Mouse (Mus musculus) embryo, embryonic 11 days (tissue): ENCODE results near the gene Flnb.
A peak's percentile ranks its signal among the peaks of the same experiment; 100 is the strongest.

Experiments used
- DNase-seq: peaks from one replicate; pipeline ENCODE4 v3.0.0-alpha.2; 2015

Gene Flnb

DNA sequence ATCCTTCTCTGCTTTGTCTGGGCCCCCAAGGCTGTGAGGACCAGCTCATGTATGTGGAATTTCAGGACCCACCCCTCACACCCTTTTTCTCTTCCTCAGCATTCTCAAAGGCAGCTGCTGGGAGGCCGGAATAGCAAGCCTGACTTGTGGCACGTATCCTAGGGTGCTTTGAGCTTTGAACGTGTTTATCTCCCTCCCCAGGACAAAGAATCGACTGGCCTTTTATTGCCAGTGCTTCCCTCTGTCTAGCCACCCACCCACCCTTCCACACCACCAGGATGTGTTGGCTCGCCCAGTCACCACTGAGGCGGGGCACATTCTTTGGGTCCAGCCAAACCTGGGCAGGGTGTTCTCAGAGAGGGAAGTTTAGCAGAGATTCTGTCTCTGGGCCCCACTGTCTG is 136.3 kb downstream of the Flnb start:
- DNase-seq, result peak; percentile 18

DNA sequence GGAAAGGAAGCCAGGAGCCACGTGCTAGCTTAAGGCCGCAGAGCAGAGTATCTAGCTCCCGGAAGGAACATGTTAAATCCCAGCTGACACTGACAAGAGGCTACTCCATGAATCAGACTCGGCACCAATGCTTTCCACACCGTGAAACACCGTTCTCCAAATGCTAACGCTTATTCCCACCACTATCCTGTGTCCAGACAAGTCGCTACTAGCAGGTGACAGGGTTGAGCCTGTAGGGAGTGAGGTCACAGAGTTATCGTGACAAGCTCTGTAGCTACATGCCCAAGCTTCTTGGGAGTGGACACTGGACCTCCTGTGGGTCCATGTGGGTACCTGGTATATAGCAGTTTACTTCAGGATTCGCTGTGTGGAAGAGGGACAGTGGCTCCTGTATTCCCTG is 138.7 kb downstream of the Flnb start:
- no peak for DNase-seq

DNA sequence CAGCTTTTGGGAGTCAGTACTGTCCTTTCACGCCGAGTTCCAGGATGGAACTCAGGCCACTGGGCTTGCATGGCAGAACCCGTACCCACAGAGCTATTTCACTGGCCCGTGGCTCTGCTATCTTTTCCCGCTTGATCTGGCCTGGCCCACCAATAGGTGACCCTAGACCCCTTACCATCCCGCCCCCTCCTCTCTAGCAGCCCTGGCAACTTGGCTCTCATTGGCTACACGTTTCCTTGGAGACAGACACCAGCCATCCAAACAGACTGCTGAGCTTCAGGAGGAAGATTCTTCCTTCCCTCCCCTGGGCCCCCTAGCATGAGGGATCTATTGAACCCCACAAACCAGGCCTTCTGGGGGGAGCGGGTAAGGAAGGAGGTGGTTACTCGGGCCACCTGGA is 139.3 kb downstream of the Flnb start, which contains the start of gene Gm45521:
Gm45521 (plus strand) TSS at position 240 of the 400 bp plus-strand sequence.
- peak; percentile 58 for DNase-seq

DNA sequence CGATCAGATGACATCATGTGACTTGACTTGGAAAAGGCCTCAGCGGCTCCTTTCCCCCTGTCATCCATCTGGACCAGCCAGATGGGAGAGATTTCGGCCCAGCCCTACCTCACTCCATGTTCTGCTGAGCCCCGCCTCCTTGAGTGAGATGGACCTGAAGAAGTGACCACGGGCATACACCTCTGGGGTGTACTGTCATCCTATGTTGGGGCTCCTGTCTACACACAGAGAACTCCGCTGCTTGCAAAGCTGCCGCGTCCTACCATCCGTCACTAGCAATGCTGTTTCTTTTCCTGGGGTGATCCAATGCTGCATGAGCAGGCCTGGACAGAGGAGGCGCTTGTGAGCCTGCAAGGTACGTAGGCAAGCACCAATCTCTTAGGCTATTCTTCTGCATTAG is 142.9 kb downstream of the Flnb start:
- peak; percentile 43 for DNase-seq

DNA sequence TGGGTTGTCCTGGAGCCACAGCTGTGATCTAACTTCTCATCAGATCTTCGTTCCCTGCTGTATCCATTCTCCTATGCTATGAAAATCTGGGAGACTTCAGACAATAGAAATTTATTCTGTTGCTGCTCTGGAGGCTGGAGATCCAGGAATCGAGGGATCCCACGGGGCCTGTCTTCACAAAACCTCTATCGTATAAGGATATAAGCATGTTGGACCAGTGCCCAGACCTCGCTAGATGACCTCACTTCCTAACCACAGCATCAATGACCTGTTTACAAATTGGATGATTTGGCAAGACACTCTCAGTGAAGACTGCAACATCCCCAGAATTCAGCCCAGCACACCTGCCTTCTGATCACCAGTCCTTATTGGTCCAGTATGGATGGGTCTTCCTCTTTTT is 144.0 kb downstream of the Flnb start:
- DNase-seq, result no peak

DNA sequence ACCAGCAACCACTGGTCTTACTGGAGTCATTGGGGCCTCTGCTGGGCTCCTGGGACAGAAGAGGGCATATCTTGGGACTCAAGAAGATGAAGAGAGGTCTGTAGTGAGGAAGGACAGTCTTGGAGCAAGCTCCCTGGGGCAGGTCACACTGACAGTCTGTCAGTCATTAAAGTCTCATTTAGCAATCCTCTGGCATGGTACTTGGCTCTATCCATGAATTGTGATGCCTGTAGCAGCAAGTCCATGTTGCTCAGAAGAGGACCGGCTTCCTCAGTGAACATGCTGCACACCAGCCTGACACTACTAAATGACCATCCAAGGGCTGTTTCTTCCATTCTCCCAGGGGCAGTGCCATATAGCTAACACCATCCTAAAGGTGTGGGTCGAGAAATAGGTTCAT is 144.9 kb downstream of the Flnb start:
- DNase-seq, result no peak

DNA sequence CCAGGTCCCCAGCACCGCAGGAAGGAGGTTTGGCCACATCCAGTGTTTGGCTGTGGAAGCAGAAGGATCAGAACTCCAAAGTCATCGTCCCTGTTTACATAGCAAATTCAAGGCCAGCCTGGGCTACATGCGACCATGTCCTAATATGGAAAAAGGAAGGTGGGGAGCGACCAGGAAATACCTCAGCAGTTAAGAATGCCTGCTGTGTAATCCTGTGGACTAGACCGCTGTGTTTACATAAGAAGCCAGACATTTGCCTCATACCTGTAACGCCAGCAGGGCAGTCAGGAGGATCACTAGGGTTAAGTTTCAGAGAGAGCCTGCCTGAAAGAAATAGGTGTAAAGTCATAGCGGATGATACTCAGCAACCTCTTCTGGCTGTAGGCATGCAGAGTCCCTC is 145.4 kb downstream of the Flnb start:
- DNase-seq, result no peak

DNA sequence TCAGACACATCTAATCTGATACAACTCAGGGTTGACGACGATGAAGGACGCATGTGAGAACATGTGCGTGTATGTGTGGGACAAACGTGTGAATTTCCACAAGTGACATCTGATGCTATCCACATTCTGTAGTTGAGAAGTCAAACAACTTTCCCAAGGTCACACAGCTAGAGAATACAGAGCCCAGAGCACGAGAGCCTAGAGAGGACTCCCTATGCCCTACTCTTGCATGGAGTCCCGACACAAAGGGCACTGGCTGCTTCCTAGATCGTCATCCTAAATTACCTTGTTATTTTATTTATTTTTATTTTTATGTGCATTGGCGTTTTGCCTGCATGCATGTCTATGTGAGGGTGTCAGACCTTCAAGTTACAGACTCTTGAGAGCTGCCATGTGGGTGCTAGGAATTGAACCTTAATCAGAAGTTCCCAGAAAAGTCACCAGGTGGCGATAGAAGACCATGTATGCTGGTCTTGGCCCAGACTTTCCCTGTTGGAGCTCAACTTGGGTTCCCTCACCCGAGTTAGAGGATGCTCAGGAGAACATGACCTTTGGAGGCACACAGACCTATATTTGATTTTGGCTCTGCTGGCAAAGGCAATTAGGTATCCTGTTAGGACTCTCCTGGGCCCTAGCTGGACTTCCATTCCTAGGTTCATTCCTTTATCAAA is 146.6 kb downstream of the Flnb start:
- DNase-seq, result peak; percentile 82

DNA sequence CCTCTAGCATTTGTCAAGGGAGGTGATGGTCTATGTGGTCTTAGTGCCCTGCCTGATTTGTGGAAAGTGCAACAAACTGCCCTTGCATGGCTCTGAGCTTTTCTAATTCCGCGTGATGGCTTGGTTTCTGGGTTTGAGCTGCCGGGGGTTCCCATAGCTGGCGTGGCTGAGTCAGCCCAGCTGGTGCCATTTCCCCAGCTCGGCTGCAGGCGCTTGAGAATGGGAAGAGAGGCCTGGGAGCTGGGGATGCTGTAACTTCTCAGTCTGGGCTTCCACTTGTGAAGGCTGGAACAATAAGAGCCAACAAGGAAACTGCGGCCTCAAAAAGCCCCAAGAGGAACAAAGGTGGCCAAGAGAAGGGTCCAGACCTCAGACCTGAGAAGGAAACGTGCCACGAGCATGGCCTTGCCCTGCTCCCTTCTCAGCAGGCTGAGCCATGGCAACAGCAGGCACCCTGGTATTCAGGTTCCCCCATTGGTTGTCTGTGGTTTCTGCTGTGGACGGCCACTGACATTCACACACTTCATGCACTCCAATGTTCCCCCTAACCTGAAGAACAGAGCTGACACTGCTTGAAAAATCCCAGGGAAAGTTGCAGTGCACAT is 154.2 kb downstream of the Flnb start:
- no peak for DNase-seq

DNA sequence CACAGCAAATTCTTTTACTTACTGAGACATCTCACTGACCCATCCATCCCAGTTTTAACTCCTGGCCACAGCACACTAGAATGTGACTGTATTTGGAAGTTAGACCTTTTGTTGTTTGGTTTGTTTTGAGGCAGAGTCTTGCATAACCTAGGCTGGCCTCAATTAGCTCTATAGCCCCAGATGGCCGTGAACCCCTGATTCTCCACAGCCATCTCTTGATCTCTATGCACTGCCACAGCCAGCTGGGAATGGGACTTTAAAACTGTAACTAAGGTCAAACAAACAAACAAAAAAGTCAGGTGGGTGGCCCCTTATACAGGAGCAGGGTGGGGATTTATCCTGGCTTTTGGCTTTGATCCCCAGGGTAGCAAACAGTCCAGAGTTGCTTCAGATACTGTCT is 156.9 kb downstream of the Flnb start:
- DNase-seq, result no peak

DNA sequence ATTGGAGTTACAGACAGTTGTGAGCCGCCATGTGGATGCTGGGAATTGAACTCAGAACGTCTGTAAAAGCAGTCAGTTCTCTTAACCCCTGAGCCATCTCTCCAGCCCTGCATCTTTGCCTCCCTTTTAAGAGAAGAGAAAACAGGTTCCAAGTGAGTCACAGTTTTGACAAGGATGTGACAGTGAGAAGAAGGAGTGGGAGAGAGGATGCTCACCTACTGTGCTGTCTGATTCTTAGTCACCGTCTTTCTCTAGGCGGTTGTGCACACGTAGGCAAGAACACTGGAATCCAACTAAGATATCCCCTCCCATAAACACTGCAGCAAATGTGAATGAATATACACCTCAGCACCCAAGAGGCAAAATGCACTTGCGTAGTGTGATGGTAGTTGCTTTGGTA is 157.4 kb downstream of the Flnb start:
- no peak for DNase-seq

DNA sequence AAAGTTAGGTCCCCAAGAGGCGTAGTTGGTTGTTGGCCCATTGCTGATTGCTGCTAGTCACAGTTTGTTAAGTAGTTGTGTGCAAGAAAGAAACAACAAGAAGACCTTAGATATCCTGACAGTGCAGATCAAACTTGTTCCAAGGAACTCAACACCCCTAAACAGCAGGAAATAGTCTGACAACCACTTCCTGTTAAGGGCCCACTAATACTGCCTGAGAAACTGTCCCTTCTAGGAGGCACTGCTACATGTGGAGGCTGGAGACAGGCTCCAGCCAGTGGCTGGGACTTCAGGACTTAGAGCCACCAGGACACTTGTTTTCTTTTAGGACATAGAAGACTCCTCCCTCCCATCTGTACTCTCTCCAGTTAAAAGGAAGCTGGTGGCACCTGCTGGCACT is 159.7 kb downstream of the Flnb start:
- no peak for DNase-seq

DNA sequence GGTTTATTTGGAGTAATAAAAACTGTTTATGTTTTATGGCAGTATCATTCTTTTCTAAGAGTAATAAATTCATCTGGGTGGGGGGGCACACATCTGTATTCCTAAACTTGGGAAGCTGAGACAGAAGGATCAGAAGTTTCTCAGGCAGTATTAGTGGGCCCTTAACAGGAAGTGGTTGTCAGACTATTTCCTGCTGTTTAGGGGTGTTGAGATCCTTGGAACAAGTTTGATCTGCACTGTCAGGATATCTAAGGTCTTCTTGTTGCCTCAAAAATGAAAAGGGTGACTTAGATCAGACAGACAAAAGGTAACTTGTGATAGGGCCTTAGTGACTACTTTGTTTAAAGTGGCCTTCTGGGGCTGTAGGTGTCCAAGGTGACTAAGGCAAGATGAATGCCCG is 160.4 kb downstream of the Flnb start:
- DNase-seq, result no peak

DNA sequence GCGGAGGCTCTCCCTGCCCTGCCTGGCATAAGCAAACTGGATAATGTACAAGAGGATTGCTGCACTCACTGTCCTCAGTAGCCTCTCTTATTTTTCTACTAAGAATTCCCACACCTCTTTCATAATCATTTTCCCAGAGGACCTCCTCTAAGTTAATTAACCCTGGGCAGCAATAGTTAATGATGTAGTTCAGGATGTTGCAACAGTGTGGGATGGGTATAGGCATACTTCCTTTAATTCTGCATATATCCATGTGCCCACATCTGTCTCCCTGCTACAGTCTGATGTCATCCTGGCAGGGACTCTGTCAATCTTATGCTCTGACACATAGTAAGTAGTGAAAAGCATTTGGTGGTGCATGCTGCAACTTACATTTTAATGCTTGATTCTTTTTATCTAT is 163.5 kb downstream of the Flnb start:
- DNase-seq, result no peak

DNA sequence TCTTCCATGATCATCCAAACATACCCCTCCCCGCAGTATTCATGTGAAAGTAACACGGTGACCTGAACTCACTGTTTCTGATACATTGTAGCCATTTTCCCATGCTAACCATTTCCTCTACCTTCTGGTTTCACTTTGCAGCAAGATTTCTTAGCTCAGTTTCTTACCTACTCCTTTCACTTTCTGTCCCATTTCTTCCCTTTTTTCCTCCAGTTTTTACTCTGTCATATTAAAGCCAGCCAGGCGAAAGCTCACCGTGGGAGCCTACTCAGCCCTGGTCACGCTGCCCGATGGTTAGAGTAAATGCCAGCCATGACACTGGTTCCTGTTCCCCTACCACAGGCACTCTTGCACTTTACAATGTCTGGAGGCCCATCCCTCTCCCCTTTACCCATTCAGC is 169.2 kb downstream of the Flnb start:
- no peak for DNase-seq

DNA sequence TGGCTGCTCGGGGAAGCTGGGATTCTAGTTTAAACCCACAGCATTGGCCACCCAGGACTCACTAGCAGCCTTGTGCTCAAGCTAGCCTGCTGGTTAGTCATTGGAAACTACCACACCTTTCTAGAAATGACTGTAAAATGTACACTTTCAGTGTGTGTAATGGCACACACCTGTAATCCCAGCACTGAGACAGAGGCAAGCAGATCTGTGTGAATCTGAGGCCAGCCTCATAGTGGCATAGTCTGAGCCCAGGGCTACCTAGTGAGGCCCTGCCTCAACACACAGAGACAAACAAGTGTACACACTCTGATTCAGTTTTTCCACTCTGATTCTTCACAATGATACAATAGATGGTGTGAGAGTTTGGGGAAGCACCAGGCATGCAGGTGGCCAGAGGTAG is 171.6 kb downstream of the Flnb start:
- no peak for DNase-seq

DNA sequence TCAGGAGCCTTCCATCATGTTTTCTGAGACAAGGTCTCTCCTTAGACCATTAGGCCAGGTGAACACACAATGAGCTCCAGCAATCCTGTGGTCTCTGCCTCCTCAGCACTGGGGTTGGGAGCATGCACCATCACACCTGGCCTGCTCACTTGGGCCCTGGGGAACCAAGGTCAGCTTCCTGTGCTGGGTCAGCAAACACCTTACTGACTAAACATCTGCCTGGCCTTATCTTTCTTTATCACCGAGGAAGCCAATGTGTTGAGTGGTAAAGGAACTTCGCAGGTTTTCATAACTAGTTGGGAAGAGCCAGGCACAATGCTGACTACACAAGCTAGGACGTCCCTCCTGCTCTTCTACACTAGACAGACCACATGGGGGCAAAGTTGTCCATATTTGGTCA is 172.2 kb downstream of the Flnb start:
- no peak for DNase-seq

DNA sequence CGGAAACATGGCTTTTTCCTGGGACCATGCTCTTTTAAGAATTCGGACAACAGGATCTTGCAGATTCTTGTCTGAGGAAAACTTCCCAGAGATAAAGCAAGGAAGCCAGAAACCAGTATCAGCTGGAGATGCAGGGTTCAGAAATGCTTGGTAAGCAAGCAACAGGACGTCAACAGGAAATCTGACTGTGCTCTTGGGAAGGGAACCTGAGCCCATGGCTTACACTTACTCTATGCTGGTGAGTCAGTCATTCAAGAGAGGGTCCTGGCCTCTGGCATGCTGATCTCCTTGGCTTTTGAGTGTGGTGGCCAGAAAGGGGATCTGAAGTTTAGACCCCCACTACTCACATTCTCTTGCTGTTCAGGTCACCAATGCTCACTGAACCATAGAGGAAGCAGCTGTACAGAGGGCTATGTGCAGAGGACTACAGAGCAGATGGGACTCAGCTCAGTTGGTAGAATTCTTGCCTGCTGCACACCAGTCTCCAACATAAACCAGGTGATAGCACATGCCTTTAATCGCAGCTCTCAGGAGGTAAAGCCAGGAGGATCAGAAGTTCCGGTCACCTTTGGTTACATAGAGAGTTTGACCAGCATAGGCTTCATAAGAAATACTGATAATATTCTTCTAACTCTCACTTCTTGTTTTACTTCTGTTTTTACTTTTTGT is 173.5 kb downstream of the Flnb start:
- DNase-seq, result no peak

DNA sequence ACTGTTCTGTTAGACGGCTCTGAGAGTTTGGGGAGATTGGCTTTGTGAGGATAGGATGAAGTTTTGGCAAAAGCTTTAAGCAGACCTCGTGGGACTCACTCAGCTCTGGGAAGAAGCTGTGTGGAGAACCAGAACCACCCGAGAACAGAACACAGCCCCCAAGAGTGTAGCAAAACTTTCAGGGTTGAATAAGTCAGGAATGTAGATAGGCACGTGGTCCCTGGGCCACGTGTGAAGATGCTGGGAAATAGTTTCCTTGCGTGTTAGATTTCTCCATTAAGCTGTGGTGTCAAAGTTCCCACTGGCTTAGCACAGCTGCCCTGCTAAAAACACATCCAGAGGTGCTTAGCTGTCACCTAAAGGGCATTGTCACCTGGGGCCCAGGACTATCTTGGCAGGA is 174.4 kb downstream of the Flnb start:
- no peak for DNase-seq

DNA sequence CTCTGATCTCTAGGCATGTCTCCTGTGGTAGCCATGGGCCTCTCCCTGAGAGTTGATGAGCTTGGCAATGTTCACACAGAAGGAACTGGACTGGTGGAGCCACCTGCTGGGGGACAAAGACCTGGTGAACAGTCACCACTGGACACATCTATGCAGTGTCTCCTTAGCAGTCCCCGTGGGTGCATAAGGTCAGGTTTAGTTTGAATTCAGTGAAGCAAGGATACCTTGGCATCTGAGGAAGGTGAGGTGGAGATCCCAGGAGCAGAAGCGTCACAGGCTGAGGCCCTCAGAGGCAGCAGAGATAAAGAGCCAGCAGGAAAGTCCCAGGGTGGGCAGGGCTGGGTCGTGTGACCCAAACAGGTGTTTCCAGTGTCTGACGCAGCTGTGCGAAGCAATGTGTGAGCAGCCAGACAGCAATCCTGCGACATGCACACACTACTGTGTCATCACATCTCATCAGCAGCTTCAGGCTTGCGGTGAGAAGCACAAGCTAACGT is 176.6 kb downstream of the Flnb start, which contains the start of gene Dnase1l3:
Dnase1l3 (minus strand) TSS at position 303 of the 497 bp plus-strand sequence.
- peak; percentile 27 for DNase-seq

DNA sequence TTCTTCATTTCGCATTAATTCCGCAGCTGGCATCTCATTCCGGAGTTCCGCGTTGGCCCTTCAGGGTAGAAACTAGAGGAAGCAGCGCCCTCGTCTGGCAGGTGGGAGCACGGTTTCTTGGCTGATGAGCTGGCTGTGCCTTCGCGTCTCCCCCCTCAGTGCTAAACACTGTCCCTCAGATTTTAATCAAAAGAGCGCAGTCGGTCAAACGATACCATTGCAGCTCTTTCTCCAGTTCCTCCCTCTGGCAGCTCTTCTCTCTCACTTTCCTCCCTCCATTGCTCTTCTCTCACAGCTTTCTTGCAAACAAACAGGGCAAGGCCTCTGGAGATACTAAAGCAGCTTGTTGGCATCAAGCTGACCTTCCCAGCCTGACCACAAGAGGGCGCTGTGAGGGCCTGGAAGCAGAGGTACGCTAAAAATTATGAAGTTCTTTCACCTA is 179.5 kb downstream of the Flnb start:
- peak; percentile 91 for DNase-seq

DNA sequence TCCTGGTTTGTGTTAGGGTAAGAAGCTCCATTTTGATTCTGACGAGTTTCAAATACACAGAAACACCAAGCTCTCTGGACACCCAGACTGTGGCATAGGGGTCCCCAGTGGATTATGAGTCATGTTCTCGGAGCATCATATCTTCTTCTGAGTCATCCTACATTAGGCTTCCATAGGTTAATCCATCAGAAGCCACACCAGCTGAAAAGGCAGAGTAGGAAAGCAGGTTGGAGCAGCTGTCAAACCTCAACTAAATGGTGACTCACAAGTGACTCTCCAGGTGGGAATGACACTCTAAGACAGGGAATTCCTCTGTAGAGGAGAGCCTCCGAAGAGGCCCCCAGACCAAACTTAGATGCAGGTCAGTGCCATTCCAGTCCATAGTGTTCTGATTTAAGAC is 181.3 kb downstream of the Flnb start:
- DNase-seq, result no peak

DNA sequence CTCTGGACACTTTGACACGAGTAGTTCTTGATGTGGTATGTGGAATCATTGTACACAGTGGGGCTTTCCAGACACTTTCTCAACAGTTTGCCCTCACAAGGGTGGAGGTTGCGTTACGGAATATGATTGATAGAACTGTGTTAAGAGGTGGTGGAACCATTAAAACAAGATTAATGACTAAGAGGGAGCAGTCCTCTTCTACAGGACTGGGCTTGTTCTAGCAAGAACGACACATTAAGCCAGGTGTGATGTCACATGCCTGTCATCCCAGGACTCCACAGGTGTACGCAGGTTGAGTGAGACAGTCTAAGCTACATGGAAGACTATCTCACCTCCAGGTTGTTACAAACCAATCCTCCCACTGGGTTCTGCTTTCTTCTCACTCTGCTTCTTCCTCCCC is 181.7 kb downstream of the Flnb start:
- no peak for DNase-seq

DNA sequence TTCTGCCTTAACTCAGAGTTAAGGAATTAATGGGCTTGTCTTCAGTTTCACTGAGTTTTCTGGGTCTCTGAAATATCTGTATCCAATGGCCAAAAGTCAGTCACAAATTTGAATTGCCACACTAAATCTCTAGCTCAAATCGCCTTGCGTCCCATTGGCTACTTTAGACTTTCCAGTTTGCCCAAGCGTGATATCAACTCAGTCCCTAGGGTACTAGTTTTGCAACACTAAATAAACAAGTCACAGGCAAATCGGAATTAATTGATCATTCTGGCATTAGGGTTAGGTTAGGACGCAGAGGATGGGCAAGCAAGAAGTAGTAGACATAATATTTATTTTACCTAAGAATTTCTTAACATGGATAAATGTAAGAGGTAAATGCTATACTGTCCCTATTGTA is 182.5 kb downstream of the Flnb start:
- no peak for DNase-seq
